Mouse (Mus musculus): ENCODE results near the gene Bdkrb2. TPM values are rescaled to one million over a fixed set of nuclear protein-coding genes. Genes with fewer than 3 reads are reported as not detected.

Gene Bdkrb2
- total and polyA plus RNA-seq, 2 experiments, result 0.09 TPM; not detected in 1

GRCm38 (mm10) chr12:105557250-105557925 is 5.6 kb upstream of the Bdkrb2 start:
- H3K4me1 ChIP-seq (ENCODE audit: control insufficient read depth, insufficient read depth, low read length), result no peaks in the 10 kb centered on the region
- H3K79me2 ChIP-seq (ENCODE audit: control insufficient read depth, insufficient read depth, low read length), result no peaks in the 10 kb centered on the region
- H3K27me3 ChIP-seq (ENCODE audit: control insufficient read depth, insufficient read depth, low read length), result no peaks in the 10 kb centered on the region
- no peak overlapping the region for H3K9ac ChIP-seq (ENCODE audit: low read depth, low read length)
- no peak for DNase-seq (ENCODE audit: extremely low read depth, low read depth, low spot score)
- TF ChIP-seq POLR2A (IDR thresholded peaks at IDR 0.05; ENCODE audit: extremely low read depth, insufficient read depth, low read length), result no peak
- 0 out of 2 replicates have a peak, but pooled peaks have one; percentile 6 for TF ChIP-seq CTCF (IDR thresholded peaks at IDR 0.05; ENCODE audit: low read depth, low read length)
- H3K4me3 ChIP-seq (ENCODE audit: insufficient read depth, low read depth, low read length), result no peak overlapping the region
- WGBS, result 63% methylated on average over 7 of the region's 7 CpGs
- no peaks in the 10 kb centered on the region for H3K36me3 ChIP-seq (ENCODE audit: control insufficient read depth, insufficient read depth, low read length)
- H3K27ac ChIP-seq (replicated peaks; ENCODE audit: insufficient read depth, low read depth, low read length), result peak overlapping the region; percentile 20

GRCm38 (mm10) chr12:105561007-105561534 is 2.0 kb upstream of the Bdkrb2 start:
- Histone ChIP-seq H3K27ac (replicated peaks; ENCODE audit: insufficient read depth, low read depth, low read length) (no peak overlapping the region), H3K4me3 (ENCODE audit: insufficient read depth, low read depth, low read length) (no peak overlapping the region), H3K27me3 (ENCODE audit: control insufficient read depth, insufficient read depth, low read length) (0 out of 2 replicates have a peak, but pooled peaks cover 4% of the 10 kb centered on the region), H3K79me2 (ENCODE audit: control insufficient read depth, insufficient read depth, low read length) (no peaks in the 10 kb centered on the region), H3K4me1 (ENCODE audit: control insufficient read depth, insufficient read depth, low read length) (no peaks in the 10 kb centered on the region), H3K9ac (ENCODE audit: low read depth, low read length) (no peak overlapping the region), H3K36me3 (ENCODE audit: control insufficient read depth, insufficient read depth, low read length) (no peaks in the 10 kb centered on the region)
- DNase-seq (ENCODE audit: extremely low read depth, low read depth, low spot score), result no peak
- TF ChIP-seq POLR2A (IDR thresholded peaks at IDR 0.05; ENCODE audit: extremely low read depth, insufficient read depth, low read length), result no peak
- TF ChIP-seq CTCF (IDR thresholded peaks at IDR 0.05; ENCODE audit: low read depth, low read length), result no peak
- 52% methylated on average over 8 of the region's 8 CpGs for WGBS

GRCm38 (mm10) chr12:105562056-105562820 is 788 bp upstream of the Bdkrb2 start:
- Histone ChIP-seq H3K27me3 (ENCODE audit: control insufficient read depth, insufficient read depth, low read length) (0 out of 2 replicates have a peak, but pooled peaks cover 4% of the 10 kb centered on the region), H3K79me2 (ENCODE audit: control insufficient read depth, insufficient read depth, low read length) (no peaks in the 10 kb centered on the region), H3K9ac (ENCODE audit: low read depth, low read length) (no peak overlapping the region), H3K4me3 (ENCODE audit: insufficient read depth, low read depth, low read length) (no peak overlapping the region), H3K4me1 (ENCODE audit: control insufficient read depth, insufficient read depth, low read length) (no peaks in the 10 kb centered on the region), H3K36me3 (ENCODE audit: control insufficient read depth, insufficient read depth, low read length) (no peaks in the 10 kb centered on the region), H3K27ac (replicated peaks; ENCODE audit: insufficient read depth, low read depth, low read length) (no peak overlapping the region)
- 17% methylated on average over 8 of the region's 8 CpGs for WGBS
- DNase-seq (ENCODE audit: extremely low read depth, low read depth, low spot score), result no peak
- TF ChIP-seq CTCF (IDR thresholded peaks at IDR 0.05; ENCODE audit: low read depth, low read length) (no peak), POLR2A (IDR thresholded peaks at IDR 0.05; ENCODE audit: extremely low read depth, insufficient read depth, low read length) (no peak)

GRCm38 (mm10) chr12:105563726-105564275 is 775 bp downstream of the Bdkrb2 start:
- TF ChIP-seq POLR2A (IDR thresholded peaks at IDR 0.05; ENCODE audit: extremely low read depth, insufficient read depth, low read length), result no peak
- no peak for TF ChIP-seq CTCF (IDR thresholded peaks at IDR 0.05; ENCODE audit: low read depth, low read length)

GRCm38 (mm10) chr12:105565221-105565620 is 2.2 kb downstream of the Bdkrb2 start:
- Histone ChIP-seq H3K4me3 (ENCODE audit: insufficient read depth, low read depth, low read length) (no peak overlapping the region), H3K27ac (replicated peaks; ENCODE audit: insufficient read depth, low read depth, low read length) (no peak overlapping the region), H3K9ac (ENCODE audit: low read depth, low read length) (no peak overlapping the region), H3K36me3 (ENCODE audit: control insufficient read depth, insufficient read depth, low read length) (no peaks in the 10 kb centered on the region), H3K27me3 (ENCODE audit: control insufficient read depth, insufficient read depth, low read length) (0 out of 2 replicates have a peak, but pooled peaks cover 4% of the 10 kb centered on the region), H3K79me2 (ENCODE audit: control insufficient read depth, insufficient read depth, low read length) (no peaks in the 10 kb centered on the region), H3K4me1 (ENCODE audit: control insufficient read depth, insufficient read depth, low read length) (no peaks in the 10 kb centered on the region)
- TF ChIP-seq POLR2A (IDR thresholded peaks at IDR 0.05; ENCODE audit: extremely low read depth, insufficient read depth, low read length), result no peak
- no peak for TF ChIP-seq CTCF (IDR thresholded peaks at IDR 0.05; ENCODE audit: low read depth, low read length)
- no peak for DNase-seq (ENCODE audit: extremely low read depth, low read depth, low spot score)
- 68% methylated on average over 5 of the region's 5 CpGs for WGBS

More at GRCm38 (mm10) chr12:105563726-105564275, 775 bp downstream of the Bdkrb2 start:
- no peaks in the 10 kb centered on the region for H3K4me1 ChIP-seq (ENCODE audit: control insufficient read depth, insufficient read depth, low read length)
- H3K27me3 ChIP-seq (ENCODE audit: control insufficient read depth, insufficient read depth, low read length), result 0 out of 2 replicates have a peak, but pooled peaks cover 4% of the 10 kb centered on the region
- no peaks in the 10 kb centered on the region for H3K36me3 ChIP-seq (ENCODE audit: control insufficient read depth, insufficient read depth, low read length)
- H3K9ac ChIP-seq (ENCODE audit: low read depth, low read length), result no peak overlapping the region
- no peak overlapping the region for H3K27ac ChIP-seq (replicated peaks; ENCODE audit: insufficient read depth, low read depth, low read length)
- DNase-seq (ENCODE audit: extremely low read depth, low read depth, low spot score), result no peak
- no peak overlapping the region for H3K4me3 ChIP-seq (ENCODE audit: insufficient read depth, low read depth, low read length)
- H3K79me2 ChIP-seq (ENCODE audit: control insufficient read depth, insufficient read depth, low read length), result no peaks in the 10 kb centered on the region
- 17% methylated on average over 25 of the region's 25 CpGs for WGBS

All from liver, adult 2 months (tissue).